Mouse (Mus musculus): Measurements from ENCODE around the gene Tab1. TPM values are rescaled to one million over a fixed set of nuclear protein-coding genes. Genes with fewer than 3 reads are reported as not detected.
"Not testable (repeated sequence)": the region's sequence is repeated elsewhere in the genome, so short reads cannot be mapped to it uniquely, and the experiment has no call there.

Gene Tab1
- total and polyA plus RNA-seq, 3 experiments: 11.6 to 17.7 (median 12.0) TPM

- Histone ChIP-seq H3K9ac (ENCODE audit: insufficient read depth, low read depth) (no peak overlapping the region), H3K27ac (ENCODE audit: insufficient read depth, low read depth) (no peak overlapping the region), H3K36me3 (replicated peaks in 1 of 2; ENCODE audit: control insufficient read depth in 1 of 2, insufficient read depth in 1 of 2, low read length in 1 of 2) (no peaks in the 10 kb centered on the region), H3K4me2 (ENCODE audit: insufficient read depth, low read depth, poor library complexity, severe bottlenecking) (no peak overlapping the region), H3K79me2 (replicated peaks; ENCODE audit: control insufficient read depth, extremely low read depth, insufficient read depth, poor library complexity, severe bottlenecking) (no peaks in the 10 kb centered on the region), H3K4me1 (ENCODE audit: control insufficient read depth in 1 of 2, insufficient read depth in 2 of 2) (peaks cover 3 to 12% of the 10 kb centered on the region in 2 experiments; a peak in 2 of 4 replicates), H3K4me3 (replicated peaks in 1 of 3; ENCODE audit: low read depth in 2 of 3, low read length in 2 of 3, poor library complexity in 1 of 3) (no peak overlapping the region), H3K9me3 (replicated peaks; ENCODE audit: low read length) (no peaks in the 10 kb centered on the region), H3K27me3 (replicated peaks) (no peaks in the 10 kb centered on the region)
- in situ Hi-C loops (cut with MboI; ENCODE audit: low pct_ligation_motif_present, low pct_unique_long_range_greater_than_20kb, low sequenced_read_pairs) (no loop called here), dilution Hi-C loops (cut with MboI; ENCODE audit: extremely low pct_ligation_motif_present, extremely low pct_unique_long_range_greater_than_20kb, low sequenced_read_pairs) (no loop called here)
- TF ChIP-seq JUN (IDR thresholded peaks at IDR 0.05; ENCODE audit: insufficient read depth, low read depth, low read length) (no peak), TCF12 (IDR thresholded peaks at IDR 0.05; ENCODE audit: low read depth, low read length) (no peak), CTCF (conservative IDR thresholded peaks at IDR 0.05 in 1 of 2, IDR thresholded peaks at IDR 0.05 in 1 of 2; ENCODE audit: low read depth in 2 of 2, low read length in 2 of 2) (0 out of 4 replicates have a peak, but pooled peaks of 1 of the 2 experiments have one; percentile 1), MYC (IDR thresholded peaks at IDR 0.05; ENCODE audit: low read depth, low read length) (no peak), POLR2A (IDR thresholded peaks at IDR 0.05; ENCODE audit: low read depth, low read length) (no peak), CHD1 (IDR thresholded peaks at IDR 0.05; ENCODE audit: low read depth, low read length) (no peak)
- no peak for DNase-seq (ENCODE audit: extremely low read depth)
Observed at GRCm38 (mm10) chr15:80119076-80119475, 13.9 kb upstream of the Tab1 start.

- no peaks in the 10 kb centered on the region for H3K36me3 ChIP-seq (replicated peaks in 1 of 2; ENCODE audit: control insufficient read depth in 1 of 2, insufficient read depth in 1 of 2, low read length in 1 of 2)
- H3K4me1 ChIP-seq (ENCODE audit: control insufficient read depth in 1 of 2, insufficient read depth in 2 of 2): peaks cover 3 to 8% of the 10 kb centered on the region in 2 experiments; a peak in 2 of 4 replicates
- H3K9me3 ChIP-seq (replicated peaks; ENCODE audit: low read length): no peaks in the 10 kb centered on the region
- dilution Hi-C loops (cut with MboI; ENCODE audit: extremely low pct_ligation_motif_present, extremely low pct_unique_long_range_greater_than_20kb, low sequenced_read_pairs) (no loop called here), in situ Hi-C loops (cut with MboI; ENCODE audit: low pct_ligation_motif_present, low pct_unique_long_range_greater_than_20kb, low sequenced_read_pairs) (no loop called here)
- no peaks in the 10 kb centered on the region for H3K27me3 ChIP-seq (replicated peaks)
- no peak overlapping the region for H3K27ac ChIP-seq (ENCODE audit: insufficient read depth, low read depth)
- H3K79me2 ChIP-seq (replicated peaks; ENCODE audit: control insufficient read depth, extremely low read depth, insufficient read depth, poor library complexity, severe bottlenecking): no peaks in the 10 kb centered on the region
- no peak overlapping the region for H3K4me3 ChIP-seq (replicated peaks in 1 of 3; ENCODE audit: low read depth in 2 of 3, low read length in 2 of 3, poor library complexity in 1 of 3)
- no peak overlapping the region for H3K9ac ChIP-seq (ENCODE audit: insufficient read depth, low read depth)
- no peak for TF ChIP-seq TCF12 (IDR thresholded peaks at IDR 0.05; ENCODE audit: low read depth, low read length)
- no peak for TF ChIP-seq ZC3H11A (IDR thresholded peaks at IDR 0.05; ENCODE audit: low read depth, low read length)
- TF ChIP-seq EP300 (IDR thresholded peaks at IDR 0.05; ENCODE audit: low read length): no peak
- no peak for TF ChIP-seq MAFK (IDR thresholded peaks at IDR 0.05; ENCODE audit: insufficient replicate concordance, low read length)
- DNase-seq (ENCODE audit: extremely low read depth): no peak
- H3K4me2 ChIP-seq (ENCODE audit: insufficient read depth, low read depth, poor library complexity, severe bottlenecking): no peak overlapping the region
Observed at GRCm38 (mm10) chr15:80121721-80122325, 11.1 kb upstream of the Tab1 start.

DNA sequence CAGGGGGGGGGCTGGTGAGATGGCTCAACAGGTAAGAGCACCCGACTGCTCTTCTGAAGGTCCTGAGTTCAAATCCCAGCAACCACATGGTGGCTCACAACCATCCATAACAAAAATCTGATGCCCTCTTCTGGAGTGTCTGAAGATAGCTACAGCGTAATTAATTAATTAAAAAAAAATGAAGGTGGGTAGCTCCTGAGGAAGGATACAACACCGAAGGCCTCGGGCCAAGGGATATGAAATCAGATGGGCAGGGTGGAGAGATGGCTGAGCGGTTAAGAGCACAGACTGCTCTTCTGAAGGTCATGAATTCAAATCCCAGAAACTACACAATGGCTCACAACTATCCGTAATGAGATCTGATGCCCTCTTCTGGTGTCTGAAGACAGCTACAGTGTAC, 10.5 kb upstream of the Tab1 start:
- H3K4me2 ChIP-seq (ENCODE audit: insufficient read depth, low read depth, poor library complexity, severe bottlenecking); in situ Hi-C loops (cut with MboI; ENCODE audit: low pct_ligation_motif_present, low pct_unique_long_range_greater_than_20kb, low sequenced_read_pairs); H3K9ac ChIP-seq (ENCODE audit: insufficient read depth, low read depth); H3K79me2 ChIP-seq (replicated peaks; ENCODE audit: control insufficient read depth, extremely low read depth, insufficient read depth, poor library complexity, severe bottlenecking); dilution Hi-C loops (cut with MboI; ENCODE audit: extremely low pct_ligation_motif_present, extremely low pct_unique_long_range_greater_than_20kb, low sequenced_read_pairs); DNase-seq (ENCODE audit: extremely low read depth); H3K36me3 ChIP-seq (replicated peaks in 1 of 2; ENCODE audit: control insufficient read depth in 1 of 2, insufficient read depth in 1 of 2, low read length in 1 of 2); H3K9me3 ChIP-seq (replicated peaks; ENCODE audit: low read length); H3K4me3 ChIP-seq (replicated peaks in 1 of 3; ENCODE audit: low read depth in 2 of 3, low read length in 2 of 3, poor library complexity in 1 of 3); H3K27ac ChIP-seq (ENCODE audit: insufficient read depth, low read depth); H3K4me1 ChIP-seq (ENCODE audit: control insufficient read depth in 1 of 2, insufficient read depth in 2 of 2); H3K27me3 ChIP-seq (replicated peaks): not testable (repeated sequence)

Data from CH12.LX (cell line).